Mouse (Mus musculus) left cerebral cortex, adult 2 months (tissue): ENCODE data around the gene Smoc1. TPM values are rescaled to one million over a fixed set of nuclear protein-coding genes. Genes with fewer than 3 reads are reported as not detected.

Experiments used
- DNase-seq, 2 experiments: peaks; one replicate each; pipeline ENCODE4 v3.0.0; 2021 to 2022; ENCODE audit warnings: low spot score in 2 of 2, mixed read lengths in 1 of 2; ENCODE audit errors: extremely low spot score in 1 of 2
- H3K27ac ChIP-seq: fragments of 200-600 bp; 2 replicates; pipeline ENCODE4 v1.8.1; 2022
- H3K4me3 ChIP-seq: fragments of 200-600 bp; 2 replicates; pipeline ENCODE4 v1.8.1; 2022
- CTCF ChIP-seq: fragments of 200-600 bp; IDR thresholded peaks from 2 replicates; pipeline ENCODE4 v1.8.1; 2022; ENCODE audit warnings: antibody characterized with exemption, mild to moderate bottlenecking, moderate library complexity
- intact Hi-C: fragments of 180-260 bp; cut with DNase I; formaldehyde crosslinking; loops from one replicate; pipeline ENCODE4 v1.15.1; 2025
- total RNA-seq, 2 experiments: library from RNA; stranded (reverse); gene quantifications; 2 replicates each; pipeline ENCODE4 v1.2.3; 2021

The Smoc1 gene
- total RNA-seq, 2 experiments from 2014 or later: 8.8 to 9.6 TPM

- intact Hi-C loops: loop anchor here (5.0 kb wide), 1 partner anchor 110 kb away; no protein-coding TSS in a partner anchor
Observed at GRCm38 (mm10) chr12:81026995-81027942, 661 bp downstream of the Smoc1 start.

GRCm38 (mm10) chr12:81028291-81028920, 1.8 kb downstream of the Smoc1 start:
- Histone ChIP-seq H3K27ac (no peak overlapping the region), H3K4me3 (no peak overlapping the region)
- TF ChIP-seq CTCF: no peak
- intact Hi-C loops: loop anchor here (5.0 kb wide), 1 partner anchor 109 kb away; no protein-coding TSS in a partner anchor
- DNase-seq: no peak

More at GRCm38 (mm10) chr12:81026995-81027942, 661 bp downstream of the Smoc1 start:
- DNase-seq: peak in 1 of 2 experiments; percentile 17
- Histone ChIP-seq H3K4me3 (peak overlapping the region; percentile 62), H3K27ac (no peak overlapping the region)
- no peak; the same call in 1 of the 2 replicates for TF ChIP-seq CTCF

- Histone ChIP-seq H3K27ac (no peak overlapping the region), H3K4me3 (no peak overlapping the region)
- intact Hi-C loops: loop anchor here (5.0 kb wide), 1 partner anchor 108 kb away; no protein-coding TSS in a partner anchor
- no peak for TF ChIP-seq CTCF
- DNase-seq: no peak
Observed at GRCm38 (mm10) chr12:81029731-81030130, 3.1 kb downstream of the Smoc1 start.

- no peak for DNase-seq
- intact Hi-C loops: no loop called here
- Histone ChIP-seq H3K4me3 (no peak overlapping the region), H3K27ac (no peak overlapping the region)
- TF ChIP-seq CTCF: no peak
Observed at GRCm38 (mm10) chr12:81031579-81031978, 5.0 kb downstream of the Smoc1 start.

- H3K27ac ChIP-seq: no peak overlapping the region; the same call in 1 of the 2 replicates
Observed at GRCm38 (mm10) chr12:81033389-81034041, 6.9 kb downstream of the Smoc1 start.

GRCm38 (mm10) chr12:81034042-81034417, 7.4 kb downstream of the Smoc1 start:
- intact Hi-C loops: no loop called here
- H3K4me3 ChIP-seq: no peak overlapping the region
- H3K27ac ChIP-seq: no peak overlapping the region; the same call in 1 of the 2 replicates
- no peak for TF ChIP-seq CTCF
- no peak for DNase-seq

More at GRCm38 (mm10) chr12:81033389-81034041, 6.9 kb downstream of the Smoc1 start:
- peak in 1 of 2 experiments; percentile 12 for DNase-seq
- intact Hi-C loops: no loop called here
- H3K4me3 ChIP-seq: no peak overlapping the region
- no peak for TF ChIP-seq CTCF

- no peak overlapping the region for H3K4me3 ChIP-seq
- no peak overlapping the region for H3K27ac ChIP-seq
- intact Hi-C loops: no loop called here
- DNase-seq: no peak
- TF ChIP-seq CTCF: no peak
Observed at GRCm38 (mm10) chr12:81035850-81036249, 9.2 kb downstream of the Smoc1 start.

GRCm38 (mm10) chr12:81043616-81044015, 17.0 kb downstream of the Smoc1 start:
- intact Hi-C loops: no loop called here
- no peak overlapping the region for H3K27ac ChIP-seq

GRCm38 (mm10) chr12:81046926-81047325, 20.3 kb downstream of the Smoc1 start:
- no peak for TF ChIP-seq CTCF
- Histone ChIP-seq H3K4me3 (no peak overlapping the region), H3K27ac (no peak overlapping the region)
- DNase-seq: no peak
- intact Hi-C loops: no loop called here

More at GRCm38 (mm10) chr12:81043616-81044015, 17.0 kb downstream of the Smoc1 start:
- TF ChIP-seq CTCF: no peak
- no peak for DNase-seq
- H3K4me3 ChIP-seq: no peak overlapping the region

- no peak for TF ChIP-seq CTCF
- Histone ChIP-seq H3K4me3 (no peak overlapping the region), H3K27ac (no peak overlapping the region)
- intact Hi-C loops: no loop called here
- DNase-seq: no peak
Observed at GRCm38 (mm10) chr12:81049661-81050060, 23.1 kb downstream of the Smoc1 start.

GRCm38 (mm10) chr12:81055000-81055705, 28.5 kb downstream of the Smoc1 start:
- no peak for DNase-seq
- intact Hi-C loops: no loop called here
- Histone ChIP-seq H3K4me3 (no peak overlapping the region), H3K27ac (no peak overlapping the region)
- TF ChIP-seq CTCF: no peak
